Mouse (Mus musculus) cerebellum, adult 18-20 months (tissue): ENCODE results near the gene Htr2a.

Source experiments
- DNase-seq, 2 experiments: peaks; one replicate each; pipeline ENCODE4 v3.0.0; 2021

The Htr2a gene

GRCm38 (mm10) chr14:74640819-74641381 is at the start of gene Htr2a:
Htr2a (plus strand) TSS chr14:74640840.
- no peak for DNase-seq

DNA sequence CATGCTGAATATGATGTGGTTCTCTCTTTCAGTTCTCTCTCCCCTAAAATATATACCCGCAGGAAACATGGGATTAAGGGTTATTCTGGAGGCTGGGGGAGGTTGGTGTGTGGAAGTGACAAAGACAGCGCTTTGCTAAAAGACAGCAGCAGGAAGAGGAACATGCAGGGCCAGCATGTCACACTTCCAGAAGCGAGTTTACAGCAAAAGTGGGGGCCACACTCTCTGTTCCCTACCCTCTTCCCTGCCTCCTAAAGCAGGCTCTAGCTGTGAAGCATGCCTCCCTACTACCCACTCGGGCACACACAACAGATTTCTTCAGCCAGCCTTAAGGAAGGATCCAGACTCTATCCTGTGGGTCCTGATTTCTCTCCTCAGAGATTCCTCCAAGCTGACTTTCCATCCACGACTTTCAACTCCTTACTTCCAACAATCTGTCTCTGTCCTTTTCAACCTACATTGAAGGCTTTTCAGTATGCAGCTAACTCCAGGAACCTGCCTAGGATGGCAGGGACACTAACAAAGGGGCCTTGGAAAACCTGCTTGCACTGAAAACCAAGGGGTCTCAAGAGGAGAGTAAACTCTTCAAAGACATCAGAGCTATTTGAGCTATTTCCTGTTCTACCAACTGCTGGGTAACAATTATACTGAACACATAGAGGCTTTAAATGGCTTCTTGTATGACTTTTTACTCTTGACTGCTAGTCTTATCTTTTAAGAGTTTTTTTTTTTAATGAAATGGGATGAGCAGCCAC is 39.1 kb upstream of the Htr2a start:
- DNase-seq: no peak

GRCm38 (mm10) chr14:74602543-74602942 is 38.1 kb upstream of the Htr2a start:
- peak; percentile 17 to 33 for DNase-seq

DNA sequence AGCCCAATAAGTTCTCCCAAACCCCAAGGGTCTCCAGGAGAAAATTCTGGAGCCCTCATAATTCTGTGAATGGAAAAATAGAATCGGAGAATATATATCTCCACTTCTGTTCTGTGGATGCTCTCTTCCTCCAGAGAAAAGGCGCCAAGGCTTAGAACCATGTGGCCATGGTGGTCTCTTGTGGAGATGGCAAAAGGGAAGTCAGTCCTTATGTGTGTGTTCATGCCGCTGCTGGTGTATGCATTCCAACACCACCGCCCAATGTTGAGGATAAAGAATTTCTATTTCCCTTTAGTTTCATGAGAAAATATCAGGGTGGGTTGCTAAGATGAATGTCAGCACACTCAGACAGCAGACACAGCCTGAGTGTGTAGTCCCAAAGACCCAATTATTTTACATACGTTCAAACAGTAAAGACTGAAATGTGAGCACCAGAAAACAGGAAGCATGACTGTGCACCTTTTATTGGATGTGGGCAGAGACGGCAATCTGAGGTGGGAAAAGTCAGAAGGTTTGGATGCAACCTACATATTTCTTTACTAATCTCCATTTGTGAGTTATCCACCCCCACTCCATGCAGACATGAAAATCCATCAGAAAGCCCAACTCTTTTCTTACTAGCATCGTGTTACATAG is 37.4 kb upstream of the Htr2a start:
- DNase-seq: no peak

DNA sequence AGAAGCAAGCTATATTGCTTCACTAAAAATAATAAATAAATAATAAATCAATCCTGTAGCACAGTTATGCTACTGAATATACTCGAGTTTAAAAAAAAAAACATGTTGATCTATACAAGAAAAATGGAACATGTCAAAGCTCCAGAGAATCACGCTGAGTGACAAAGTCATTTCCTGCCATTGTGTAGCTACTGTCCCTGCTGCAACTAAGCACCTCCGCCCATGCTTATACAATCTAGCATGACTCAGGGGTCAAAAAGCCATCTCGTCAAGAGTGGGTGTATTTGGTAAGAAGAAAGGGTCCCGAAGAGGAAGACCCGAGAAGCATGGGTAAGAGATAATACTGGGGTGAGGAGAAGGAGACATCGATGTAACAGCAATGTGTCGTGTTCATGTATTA is 29.3 kb upstream of the Htr2a start:
- no peak for DNase-seq

DNA sequence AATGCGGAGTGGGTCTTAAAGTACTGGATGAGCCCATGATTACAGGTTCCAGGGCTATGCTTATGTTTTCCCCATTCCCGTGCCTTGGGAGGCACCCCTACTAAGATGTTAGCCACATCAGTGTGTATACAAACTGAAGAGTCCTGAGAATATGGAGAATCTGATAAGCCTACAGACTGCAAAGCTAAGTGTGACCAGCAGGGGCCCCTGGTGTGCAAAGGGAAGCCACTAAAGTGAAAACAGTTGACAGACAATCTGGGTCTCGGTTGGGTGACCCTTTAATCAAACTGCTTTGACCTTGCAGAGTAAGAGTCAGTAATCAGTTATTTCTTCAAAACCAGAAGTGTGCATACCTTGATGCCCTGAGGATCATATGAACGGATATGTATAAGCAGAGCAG is 21.8 kb upstream of the Htr2a start:
- DNase-seq: no peak

- no peak for DNase-seq
Measured at GRCm38 (mm10) chr14:74638071-74638470, 2.6 kb upstream of the Htr2a start.

DNA sequence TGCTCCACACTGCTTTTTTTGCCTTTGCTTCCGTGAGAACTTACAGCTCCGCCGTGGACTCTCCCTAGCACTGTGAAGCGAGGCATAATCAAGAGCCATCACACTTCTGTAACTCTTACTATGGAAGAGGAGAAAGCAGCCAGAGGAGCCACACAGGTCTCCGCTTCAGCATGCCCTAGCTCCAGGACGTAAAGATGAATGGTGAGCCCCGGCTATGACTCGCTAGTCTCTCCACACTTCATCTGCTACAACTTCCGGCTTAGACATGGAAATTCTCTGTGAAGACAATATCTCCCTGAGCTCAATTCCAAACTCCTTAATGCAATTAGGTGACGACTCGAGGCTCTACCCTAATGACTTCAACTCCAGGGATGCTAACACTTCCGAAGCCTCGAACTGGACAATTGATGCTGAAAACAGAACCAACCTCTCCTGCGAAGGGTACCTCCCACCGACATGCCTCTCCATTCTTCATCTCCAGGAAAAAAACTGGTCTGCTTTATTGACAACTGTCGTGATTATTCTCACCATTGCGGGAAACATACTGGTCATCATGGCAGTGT is 1.1 kb downstream of the Htr2a start:
- no peak for DNase-seq

DNA sequence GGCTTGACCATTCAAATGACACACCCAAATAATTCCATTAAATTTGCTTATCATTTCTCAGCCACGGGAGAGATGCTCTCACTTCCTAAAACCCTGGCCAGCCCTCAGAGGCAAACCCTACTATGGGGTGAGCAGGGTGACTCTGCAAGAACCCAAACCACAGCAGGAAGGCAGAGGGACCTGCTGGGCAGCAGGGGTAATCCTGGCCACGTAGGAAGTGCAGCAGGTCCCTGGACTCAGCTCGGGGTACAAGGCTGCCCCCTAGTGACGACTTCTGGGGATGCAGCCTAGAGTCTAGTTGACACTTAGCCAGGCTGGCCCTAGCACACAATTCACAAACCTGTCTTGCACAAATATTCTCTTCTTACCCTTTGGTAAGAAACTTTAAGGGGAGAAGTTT is 2.7 kb downstream of the Htr2a start:
- DNase-seq: peak; percentile 49 to 74

DNA sequence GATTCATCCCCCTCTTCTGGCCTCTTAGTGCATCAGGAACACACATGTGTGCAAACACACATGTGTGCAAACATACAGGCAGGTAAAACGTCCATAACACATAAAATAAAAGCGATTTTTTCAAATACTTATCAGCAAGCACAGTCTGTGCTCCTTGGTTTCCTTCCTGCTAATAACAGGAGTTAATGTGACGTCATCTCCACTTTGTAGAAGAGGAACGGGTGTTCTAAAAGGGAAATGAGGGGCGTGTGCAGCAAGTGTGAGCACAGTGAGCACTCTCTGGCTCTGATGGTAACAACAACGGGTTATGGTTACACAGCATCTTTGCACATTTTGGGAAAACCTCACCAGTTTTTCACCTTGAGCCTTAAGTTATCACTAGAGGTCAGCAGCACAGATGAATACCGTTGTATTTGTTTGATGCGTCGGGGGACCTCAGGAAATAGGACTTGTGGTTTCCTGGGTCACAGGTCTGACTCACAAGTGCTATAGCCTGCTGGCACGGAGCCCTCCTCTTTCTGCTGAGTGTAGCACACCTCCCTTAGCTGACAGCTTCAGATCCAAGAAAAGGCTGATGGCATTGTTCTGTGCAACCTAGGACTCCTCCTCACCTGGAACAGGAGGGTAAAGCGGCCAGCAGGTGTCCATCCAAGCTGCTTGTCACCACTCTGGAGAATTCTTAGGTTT is 5.6 kb downstream of the Htr2a start:
- DNase-seq: no peak

- DNase-seq: no peak
Measured at GRCm38 (mm10) chr14:74650001-74650400, 9.4 kb downstream of the Htr2a start.

- DNase-seq: no peak
Measured at GRCm38 (mm10) chr14:74651678-74652077, 11.0 kb downstream of the Htr2a start.

DNA sequence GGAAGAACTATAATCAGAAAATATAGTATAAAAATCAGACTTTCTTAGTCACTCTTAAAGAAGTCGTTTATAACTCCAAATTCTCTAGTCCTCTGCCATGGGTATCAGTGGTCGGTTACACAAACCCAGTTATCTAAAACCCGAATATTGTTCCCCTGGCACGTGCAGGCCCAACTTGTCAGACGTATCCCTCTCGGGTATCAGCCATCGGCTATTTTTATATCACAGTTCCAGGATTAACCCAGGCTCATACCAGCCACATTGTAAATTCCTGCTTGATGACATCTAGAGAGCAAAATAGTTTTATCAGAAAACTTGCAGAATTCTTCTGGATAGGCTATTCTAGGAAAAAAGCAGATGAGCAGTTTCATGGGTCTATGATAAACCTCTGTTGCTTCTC is 16.6 kb downstream of the Htr2a start:
- no peak for DNase-seq

DNA sequence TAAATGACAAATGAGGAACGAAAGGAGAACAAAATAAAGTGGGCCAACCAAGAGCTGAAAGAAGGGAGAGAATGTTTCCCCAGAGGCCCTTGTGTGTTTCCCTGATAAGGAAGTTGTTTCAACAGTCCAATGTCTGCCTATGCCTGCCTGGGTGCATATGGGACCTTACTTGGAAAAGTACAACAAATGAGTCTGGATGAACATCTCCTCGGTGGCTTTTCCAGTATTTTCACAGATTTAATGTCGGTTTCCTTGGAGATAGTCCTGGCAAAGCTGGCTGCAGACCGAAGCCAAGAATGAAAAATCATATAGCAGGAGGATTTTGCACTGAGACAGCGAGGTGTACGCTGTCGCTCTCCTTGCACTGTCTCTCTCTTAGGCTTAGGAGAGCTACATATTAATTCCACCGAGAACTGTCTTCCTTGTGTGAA is 18.8 kb downstream of the Htr2a start:
- DNase-seq: no peak

DNA sequence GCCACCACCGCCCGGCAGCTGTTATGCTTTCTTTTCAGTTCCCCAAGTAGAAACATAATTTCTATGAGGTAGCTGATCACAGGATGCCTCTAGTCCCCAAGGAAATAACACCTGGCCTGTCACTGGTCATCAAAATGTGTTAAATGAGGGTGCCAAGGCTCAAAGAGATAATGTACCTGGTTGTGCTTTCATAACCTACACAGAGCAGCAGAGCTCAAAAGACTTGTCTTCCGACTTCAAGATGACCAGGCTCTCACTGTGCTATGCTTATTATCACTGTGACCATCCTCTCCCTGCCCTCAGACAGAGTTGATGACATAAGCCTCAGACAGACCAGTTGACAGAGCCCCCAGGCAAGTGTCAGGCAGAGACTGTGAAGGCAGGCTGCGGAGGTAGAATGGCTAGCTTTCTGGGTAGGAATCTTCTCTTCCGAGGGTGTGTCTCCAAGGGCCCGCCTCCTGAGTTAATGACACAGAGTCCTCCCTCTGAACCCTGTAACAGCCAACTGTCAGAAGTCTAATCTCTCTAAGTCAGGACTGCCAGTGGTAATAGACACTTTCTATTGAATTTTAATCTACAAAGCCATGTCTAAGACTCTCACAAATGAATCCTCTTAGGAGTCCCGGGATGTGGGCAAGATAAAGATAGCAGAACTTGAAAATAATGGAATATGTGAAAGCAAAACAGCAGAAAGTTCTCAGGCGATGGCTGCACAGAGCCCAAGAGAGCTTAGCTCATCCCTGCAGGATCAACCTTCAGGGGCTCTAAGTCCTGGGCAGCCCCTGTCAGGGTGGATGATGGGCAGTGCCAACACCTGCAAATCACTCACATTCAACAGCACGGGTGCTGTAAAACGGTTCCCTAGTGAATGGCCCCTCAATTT is 31.7 kb downstream of the Htr2a start:
- DNase-seq: no peak

GRCm38 (mm10) chr14:74673020-74673350 is 32.3 kb downstream of the Htr2a start:
- no peak for DNase-seq

DNA sequence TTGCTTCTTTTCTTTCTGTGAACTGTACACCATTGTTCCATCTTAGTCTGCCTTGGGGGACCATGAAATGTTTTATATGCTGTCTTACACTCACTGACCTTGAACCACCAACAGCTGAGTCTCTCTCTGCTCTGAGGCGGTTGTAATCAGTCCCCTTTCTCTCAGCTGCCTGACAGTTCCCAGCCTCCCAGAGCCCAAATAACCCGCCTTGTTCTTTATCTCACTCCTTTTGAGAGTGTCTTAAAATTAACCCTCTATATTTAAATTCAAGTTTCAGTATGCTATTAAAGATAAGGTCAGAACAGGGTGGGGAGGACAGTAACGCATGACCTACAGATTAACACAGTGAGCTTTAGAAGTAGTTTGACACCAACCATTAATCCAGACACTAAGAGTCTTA is 32.9 kb downstream of the Htr2a start:
- no peak for DNase-seq

GRCm38 (mm10) chr14:74679841-74680240 is 39.2 kb downstream of the Htr2a start:
- no peak for DNase-seq

- DNase-seq: no peak
Measured at GRCm38 (mm10) chr14:74684298-74684978, 43.8 kb downstream of the Htr2a start.

- no peak for DNase-seq
Measured at GRCm38 (mm10) chr14:74691963-74692362, 51.3 kb downstream of the Htr2a start.

- no peak for DNase-seq
Measured at GRCm38 (mm10) chr14:74696766-74697165, 56.1 kb downstream of the Htr2a start.

DNA sequence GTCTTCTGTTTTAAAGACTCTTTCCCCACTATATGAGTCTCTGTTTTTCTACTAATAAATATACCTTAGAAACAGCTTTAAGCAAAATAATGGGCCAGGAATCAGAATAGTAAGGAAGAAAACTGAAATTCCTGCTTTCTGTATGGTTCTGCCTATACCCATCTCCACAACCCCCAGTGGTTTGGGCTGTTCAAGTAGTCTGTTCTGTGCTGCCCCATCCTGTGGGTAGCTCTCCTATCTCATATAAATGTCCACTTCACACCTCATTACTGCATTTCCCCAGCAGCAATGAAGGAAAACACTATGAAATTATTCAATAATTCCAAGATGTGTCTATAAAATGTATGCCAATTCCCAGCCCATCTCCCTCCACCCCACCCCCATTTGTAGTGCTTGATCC is 56.8 kb downstream of the Htr2a start:
- no peak for DNase-seq
